Mouse (Mus musculus) retina, postnatal 1 day (tissue): ENCODE results near the gene Fbxo11.
"Not testable (repeated sequence)": the region's sequence is repeated elsewhere in the genome, so short reads cannot be mapped to it uniquely, and the experiment has no call there.

Experiments used
- DNase-seq: peaks from one replicate; pipeline ENCODE4 v3.0.0-alpha.2; 2012

Gene Fbxo11

GRCm38 (mm10) chr17:87958283-87958682, 106.8 kb downstream of the Fbxo11 start:
- DNase-seq, result peak; percentile 25

GRCm38 (mm10) chr17:87957096-87957840, 107.8 kb downstream of the Fbxo11 start:
- DNase-seq, result no peak

DNA sequence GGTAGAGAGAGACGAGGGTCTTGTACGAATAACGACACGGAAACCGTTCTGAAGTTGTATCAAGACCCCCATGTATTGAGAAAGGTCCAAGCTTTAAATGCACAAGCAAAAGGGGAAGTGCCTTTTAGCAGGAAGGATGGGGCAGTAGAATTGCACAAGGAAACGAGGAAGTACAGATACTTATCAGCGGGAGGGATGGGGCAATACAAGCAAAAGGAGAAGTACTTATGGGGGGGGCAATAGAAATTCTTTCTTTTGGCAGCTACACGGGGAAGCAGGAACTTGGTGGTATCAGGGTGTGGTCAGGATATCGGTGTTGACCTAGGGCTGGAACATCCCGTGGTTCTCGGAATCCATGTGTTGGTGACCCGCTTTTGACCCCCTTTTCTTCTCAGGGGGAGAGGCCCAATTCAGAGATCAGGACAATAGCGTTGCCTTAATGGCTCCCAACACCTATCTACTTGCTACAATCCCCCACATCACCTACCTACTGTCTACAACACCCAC, 110.4 kb downstream of the Fbxo11 start:
- not testable (repeated sequence) for DNase-seq

GRCm38 (mm10) chr17:87948965-87949584, 116.0 kb downstream of the Fbxo11 start:
- DNase-seq, result peak; percentile 71
